Mouse (Mus musculus): Measurements from ENCODE around the gene Pparg.

GRCm38 (mm10) chr6:115462743-115463337 is 102.1 kb downstream of the Pparg start:
- TF ChIP-seq POLR2A (IDR thresholded peaks at IDR 0.05; ENCODE audit: low read depth, low read length), result no peak
- no peak for TF ChIP-seq CTCF (IDR thresholded peaks at IDR 0.05; ENCODE audit: extremely low read depth, insufficient read depth, insufficient read length, insufficient replicate concordance)
